Mouse (Mus musculus): ENCODE measurements around the gene Emx1. TPM values are rescaled to one million over a fixed set of nuclear protein-coding genes. Genes with fewer than 3 reads are reported as not detected.

Emx1 gene
- polyA plus RNA-seq, 1 experiment = 46.4 TPM

DNA sequence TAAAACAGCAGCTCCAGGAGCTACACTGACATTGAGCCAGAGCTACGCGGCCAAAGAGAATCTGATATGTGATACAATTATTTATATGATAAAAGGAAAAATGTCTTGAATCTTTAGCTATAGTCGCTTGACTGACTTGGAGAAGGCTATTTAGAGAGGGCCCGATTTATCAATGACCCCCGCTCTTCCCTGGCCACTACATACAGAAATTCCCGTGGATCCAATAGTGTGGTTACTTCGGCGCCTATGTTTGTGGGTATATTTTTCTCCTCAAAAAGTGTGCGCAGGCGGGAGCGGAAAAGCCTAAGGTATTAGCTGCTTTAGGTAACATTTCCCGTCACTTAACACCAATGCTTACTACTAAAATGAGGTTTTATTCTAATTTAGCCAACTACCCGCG, 2.1 kb downstream of the Emx1 start:
- H3K4me1 ChIP-seq (ENCODE audit: control insufficient read depth, insufficient read depth, low read length) = no peaks in the 10 kb centered on the region; the same call in 1 of the 2 replicates
- H3K4me3 ChIP-seq (ENCODE audit: insufficient read depth, low read length) = peak overlapping the region; percentile 77
- no peak overlapping the region for H3K27ac ChIP-seq (ENCODE audit: insufficient read depth, low read length)
- no peak for TF ChIP-seq POLR2A (IDR thresholded peaks at IDR 0.05; ENCODE audit: extremely low read depth, insufficient read depth, low read length)
- TF ChIP-seq CTCF (IDR thresholded peaks at IDR 0.05; ENCODE audit: extremely low read depth, insufficient read depth, low read length) = no peak

GRCm38 (mm10) chr6:85189911-85190591, 2.8 kb downstream of the Emx1 start:
- no peak for TF ChIP-seq POLR2A (IDR thresholded peaks at IDR 0.05; ENCODE audit: extremely low read depth, insufficient read depth, low read length)
- TF ChIP-seq CTCF (IDR thresholded peaks at IDR 0.05; ENCODE audit: extremely low read depth, insufficient read depth, low read length) = no peak
- Histone ChIP-seq H3K4me3 (ENCODE audit: insufficient read depth, low read length) (peak overlapping the region; percentile 77), H3K27ac (ENCODE audit: insufficient read depth, low read length) (peak overlapping the region; percentile 3; the same call in 1 of the 2 replicates), H3K4me1 (ENCODE audit: control insufficient read depth, insufficient read depth, low read length) (no peaks in the 10 kb centered on the region; the same call in 1 of the 2 replicates)

DNA sequence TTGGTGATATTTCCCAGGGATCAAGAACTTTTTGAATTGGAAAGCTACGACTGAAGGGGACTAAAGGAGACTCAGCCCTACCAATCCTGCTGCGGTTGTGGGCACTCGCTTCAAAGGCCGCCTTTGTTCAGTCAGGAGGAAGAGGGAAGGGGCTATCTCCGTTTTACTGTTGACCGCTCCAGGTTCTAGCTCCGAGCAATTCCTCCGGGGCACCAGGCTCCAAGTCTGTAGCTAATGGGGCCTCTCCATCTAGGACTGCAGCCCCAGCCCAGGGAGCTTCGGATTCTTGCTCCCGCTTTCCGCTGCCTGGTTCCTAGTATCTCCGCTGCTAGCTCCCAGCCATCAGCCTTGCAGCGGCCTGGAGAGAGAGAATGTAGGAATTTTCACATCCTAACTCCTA, 3.4 kb downstream of the Emx1 start:
- Histone ChIP-seq H3K27ac (ENCODE audit: insufficient read depth, low read length) (no peak overlapping the region), H3K4me1 (ENCODE audit: control insufficient read depth, insufficient read depth, low read length) (no peaks in the 10 kb centered on the region; the same call in 1 of the 2 replicates), H3K4me3 (ENCODE audit: insufficient read depth, low read length) (peak overlapping the region; percentile 77)
- TF ChIP-seq CTCF (IDR thresholded peaks at IDR 0.05; ENCODE audit: extremely low read depth, insufficient read depth, low read length) (no peak), POLR2A (IDR thresholded peaks at IDR 0.05; ENCODE audit: extremely low read depth, insufficient read depth, low read length) (no peak)

- TF ChIP-seq POLR2A (IDR thresholded peaks at IDR 0.05; ENCODE audit: extremely low read depth, insufficient read depth, low read length) (no peak), CTCF (IDR thresholded peaks at IDR 0.05; ENCODE audit: extremely low read depth, insufficient read depth, low read length) (no peak)
- H3K27ac ChIP-seq (ENCODE audit: insufficient read depth, low read length) = no peak overlapping the region
- H3K4me1 ChIP-seq (ENCODE audit: control insufficient read depth, insufficient read depth, low read length) = no peaks in the 10 kb centered on the region; the same call in 1 of the 2 replicates
- H3K4me3 ChIP-seq (ENCODE audit: insufficient read depth, low read length) = no peak overlapping the region; the same call in 1 of the 2 replicates
These were observed 4.7 kb downstream of the Emx1 start for GRCm38 (mm10) chr6:85191751-85192440.

- H3K27ac ChIP-seq (ENCODE audit: insufficient read depth, low read length) = no peak overlapping the region
- no peak overlapping the region for H3K4me3 ChIP-seq (ENCODE audit: insufficient read depth, low read length)
- no peaks in the 10 kb centered on the region; the same call in 1 of the 2 replicates for H3K4me1 ChIP-seq (ENCODE audit: control insufficient read depth, insufficient read depth, low read length)
- no peak for TF ChIP-seq CTCF (IDR thresholded peaks at IDR 0.05; ENCODE audit: extremely low read depth, insufficient read depth, low read length)
- no peak for TF ChIP-seq POLR2A (IDR thresholded peaks at IDR 0.05; ENCODE audit: extremely low read depth, insufficient read depth, low read length)
These were observed 6.4 kb downstream of the Emx1 start for GRCm38 (mm10) chr6:85193381-85194318.

DNA sequence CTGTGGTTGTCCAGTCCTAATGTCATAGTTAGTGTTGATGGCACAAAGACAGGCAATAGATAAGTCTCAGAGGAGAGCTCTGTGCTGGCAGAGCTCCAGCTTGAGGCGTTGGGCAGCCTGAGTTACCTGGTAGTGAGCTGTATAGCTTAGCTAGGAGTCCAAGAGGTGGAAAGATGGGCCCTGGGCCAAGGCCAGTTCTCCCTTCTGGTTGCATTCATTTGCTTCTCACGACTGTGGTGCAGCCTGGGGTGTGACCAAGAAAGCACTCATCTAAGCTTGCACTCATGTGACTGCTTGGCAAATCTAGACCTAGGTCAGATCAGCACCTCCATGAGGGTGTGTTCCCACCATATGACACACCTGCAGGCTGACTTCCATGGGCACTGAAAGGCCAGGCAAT, 10.7 kb downstream of the Emx1 start:
- Histone ChIP-seq H3K4me3 (ENCODE audit: insufficient read depth, low read length) (no peak overlapping the region), H3K4me1 (ENCODE audit: control insufficient read depth, insufficient read depth, low read length) (no peaks in the 10 kb centered on the region; the same call in 1 of the 2 replicates), H3K27ac (ENCODE audit: insufficient read depth, low read length) (no peak overlapping the region)
- no peak for TF ChIP-seq POLR2A (IDR thresholded peaks at IDR 0.05; ENCODE audit: extremely low read depth, insufficient read depth, low read length)
- no peak for TF ChIP-seq CTCF (IDR thresholded peaks at IDR 0.05; ENCODE audit: extremely low read depth, insufficient read depth, low read length)

DNA sequence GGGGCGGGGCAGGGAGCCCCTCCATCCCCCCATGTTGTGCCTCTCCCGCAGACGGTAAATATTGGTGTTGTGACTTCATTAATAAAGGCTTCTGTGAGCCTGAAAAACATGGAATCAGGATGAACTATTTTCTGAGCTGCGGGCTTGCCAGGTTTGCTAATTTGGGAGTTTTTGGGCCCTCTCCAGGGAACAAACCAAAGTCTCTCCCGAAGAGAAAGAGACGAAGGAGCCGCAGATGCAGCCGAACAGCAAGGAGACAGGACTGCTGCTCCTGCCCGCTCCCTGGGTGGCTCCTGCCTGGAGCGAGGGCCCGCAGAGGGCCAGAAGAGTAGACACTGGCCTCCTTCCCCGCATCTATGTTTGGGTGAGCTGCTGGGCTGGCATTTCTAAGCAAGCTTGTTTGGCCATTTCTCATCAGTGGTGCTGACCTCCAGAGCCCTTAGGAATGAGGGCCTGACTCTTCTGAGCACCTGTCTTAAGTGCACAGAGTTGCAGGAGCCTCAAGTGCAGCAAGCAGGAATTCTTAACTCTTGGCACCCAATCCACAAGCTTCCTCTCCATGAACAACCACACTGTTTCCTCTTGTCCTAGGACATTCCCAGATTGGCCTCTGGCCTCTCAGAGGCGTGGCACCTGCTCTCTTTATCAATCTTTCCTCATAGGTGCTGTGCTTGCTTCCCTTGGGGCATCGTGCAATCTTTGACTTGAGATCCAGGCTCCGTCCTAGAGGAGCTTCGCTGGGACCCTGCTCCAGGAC, 19.1 kb downstream of the Emx1 start:
- Histone ChIP-seq H3K4me3 (ENCODE audit: insufficient read depth, low read length) (no peak overlapping the region), H3K27ac (ENCODE audit: insufficient read depth, low read length) (peak overlapping the region; percentile 14; the same call in 1 of the 2 replicates)
- TF ChIP-seq CTCF (IDR thresholded peaks at IDR 0.05; ENCODE audit: extremely low read depth, insufficient read depth, low read length) (no peak), POLR2A (IDR thresholded peaks at IDR 0.05; ENCODE audit: extremely low read depth, insufficient read depth, low read length) (no peak)

DNA sequence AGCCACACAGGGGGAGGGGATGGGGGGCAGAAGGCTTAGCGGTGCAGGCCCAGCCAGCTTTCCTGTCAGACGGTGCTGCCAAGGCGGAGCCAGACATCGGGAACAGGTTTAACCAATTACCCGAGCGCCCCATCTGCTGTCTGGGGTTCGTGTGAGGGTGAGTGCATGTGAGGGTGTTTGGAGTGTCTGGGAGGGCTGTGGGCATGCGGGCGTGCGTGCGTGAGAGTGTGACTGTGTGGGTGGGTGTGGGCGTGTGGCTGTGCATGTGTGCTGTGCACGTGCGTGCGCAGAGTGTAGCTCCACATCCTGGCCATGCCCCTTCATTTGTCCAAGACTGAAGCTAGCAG, 19.7 kb downstream of the Emx1 start:
- Histone ChIP-seq H3K27ac (ENCODE audit: insufficient read depth, low read length) (no peak overlapping the region), H3K4me1 (ENCODE audit: control insufficient read depth, insufficient read depth, low read length) (peaks cover 8% of the 10 kb centered on the region), H3K4me3 (ENCODE audit: insufficient read depth, low read length) (no peak overlapping the region)
- no peak for TF ChIP-seq POLR2A (IDR thresholded peaks at IDR 0.05; ENCODE audit: extremely low read depth, insufficient read depth, low read length)
- no peak for TF ChIP-seq CTCF (IDR thresholded peaks at IDR 0.05; ENCODE audit: extremely low read depth, insufficient read depth, low read length)

More for the DNA sequence above, 19.1 kb downstream of the Emx1 start:
- peaks cover 8% of the 10 kb centered on the region for H3K4me1 ChIP-seq (ENCODE audit: control insufficient read depth, insufficient read depth, low read length)
